Mouse (Mus musculus): ENCODE data around the gene Ovol3.
"Not testable (repeated sequence)": the region's sequence is repeated elsewhere in the genome, so short reads cannot be mapped to it uniquely, and the experiment has no call there.

Gene Ovol3

DNA sequence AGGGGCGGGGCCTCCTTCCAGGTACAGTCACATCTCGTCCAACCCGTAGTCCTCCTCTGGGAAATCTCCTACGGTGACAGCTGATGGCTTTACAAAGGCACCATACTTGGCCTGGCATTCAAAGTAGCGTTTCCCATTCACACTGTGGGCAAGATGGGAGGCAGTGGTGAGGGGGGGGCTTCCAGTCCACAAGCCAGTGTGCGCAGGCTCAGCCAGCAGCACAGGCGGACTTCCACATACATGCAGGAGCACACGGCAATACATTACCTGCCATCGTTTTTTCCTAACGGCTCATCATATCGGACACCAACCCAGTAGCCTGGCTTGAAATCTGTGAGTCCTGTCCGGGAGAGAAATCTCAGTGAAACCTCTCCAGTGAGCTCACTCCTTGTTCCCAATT, 11.3 kb downstream of the Ovol3 start:
- DNase-seq (ENCODE audit: low read depth, low spot score): no peak

- no peak for DNase-seq (ENCODE audit: low read depth, low spot score)
Measured at GRCm38 (mm10) chr7:30222205-30222604, 13.3 kb downstream of the Ovol3 start.

DNA sequence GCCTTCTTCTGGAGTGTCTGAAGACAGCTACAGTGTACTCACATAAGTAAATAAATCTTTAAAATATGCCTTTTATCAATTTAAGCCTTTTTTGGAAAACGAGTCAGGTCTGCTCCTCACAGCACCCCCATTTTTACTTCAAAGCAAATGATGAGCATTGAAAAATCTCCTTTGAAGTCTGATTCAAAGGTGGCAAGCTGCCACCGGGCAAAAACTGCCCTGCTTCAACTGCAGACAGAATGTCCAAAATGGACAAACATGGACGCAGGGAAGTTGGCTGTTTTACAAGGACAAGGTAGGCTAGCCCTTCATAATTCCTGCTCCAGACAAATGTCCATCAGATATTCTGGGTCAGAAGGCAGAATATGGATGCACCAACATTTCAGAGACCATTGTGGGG, 14.1 kb downstream of the Ovol3 start:
- no peak for DNase-seq (ENCODE audit: low read depth, low spot score)

GRCm38 (mm10) chr7:30220008-30220356, 15.5 kb downstream of the Ovol3 start:
- DNase-seq (ENCODE audit: low read depth, low spot score): no peak

- DNase-seq (ENCODE audit: low read depth, low spot score): peak; percentile 60
Measured at GRCm38 (mm10) chr7:30219293-30220007, 16.1 kb downstream of the Ovol3 start.

- no peak for DNase-seq (ENCODE audit: low read depth, low spot score)
Measured at GRCm38 (mm10) chr7:30217277-30217676, 18.2 kb downstream of the Ovol3 start.

GRCm38 (mm10) chr7:30216723-30217151, 18.8 kb downstream of the Ovol3 start:
- DNase-seq (ENCODE audit: low read depth, low spot score): peak; percentile 87

- DNase-seq (ENCODE audit: low read depth, low spot score): no peak
Measured at GRCm38 (mm10) chr7:30215875-30216274, 19.6 kb downstream of the Ovol3 start.

- DNase-seq (ENCODE audit: low read depth, low spot score): no peak
Measured at GRCm38 (mm10) chr7:30213881-30214280, 21.6 kb downstream of the Ovol3 start.

- no peak for DNase-seq (ENCODE audit: low read depth, low spot score)
Measured at GRCm38 (mm10) chr7:30211025-30211424, 24.5 kb downstream of the Ovol3 start.

- DNase-seq (ENCODE audit: low read depth, low spot score): not testable (repeated sequence)
Measured at GRCm38 (mm10) chr7:30206364-30206763, 29.2 kb downstream of the Ovol3 start.

GRCm38 (mm10) chr7:30205383-30205782, 30.1 kb downstream of the Ovol3 start:
- DNase-seq (ENCODE audit: low read depth, low spot score): peak; percentile 71

GRCm38 (mm10) chr7:30204380-30204779, 31.1 kb downstream of the Ovol3 start:
- DNase-seq (ENCODE audit: low read depth, low spot score): no peak

GRCm38 (mm10) chr7:30202895-30203690, 32.4 kb downstream of the Ovol3 start:
- no peak for DNase-seq (ENCODE audit: low read depth, low spot score)

DNA sequence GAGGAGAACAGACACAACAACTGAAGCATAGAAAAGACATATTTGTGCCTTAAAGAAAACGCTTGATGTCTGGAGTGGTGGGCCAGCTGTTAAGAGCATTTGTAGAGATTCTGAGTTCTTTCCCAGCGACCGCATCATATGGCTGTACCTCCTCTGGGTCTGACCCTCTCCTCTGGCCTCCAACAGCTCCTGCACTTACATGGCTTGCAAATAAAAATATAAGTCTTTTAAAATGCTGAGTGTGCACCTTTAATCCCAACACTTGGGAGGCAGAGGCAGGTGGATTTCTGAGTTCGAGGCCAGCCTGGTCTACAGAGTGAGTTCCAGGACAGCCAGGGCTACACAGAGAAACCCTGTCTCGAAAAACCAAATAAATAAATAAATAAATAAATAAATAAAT, 34.9 kb downstream of the Ovol3 start:
- not testable (repeated sequence) for DNase-seq (ENCODE audit: low read depth, low spot score)

GRCm38 (mm10) chr7:30200200-30200599, 35.3 kb downstream of the Ovol3 start:
- DNase-seq (ENCODE audit: low read depth, low spot score): no peak

DNA sequence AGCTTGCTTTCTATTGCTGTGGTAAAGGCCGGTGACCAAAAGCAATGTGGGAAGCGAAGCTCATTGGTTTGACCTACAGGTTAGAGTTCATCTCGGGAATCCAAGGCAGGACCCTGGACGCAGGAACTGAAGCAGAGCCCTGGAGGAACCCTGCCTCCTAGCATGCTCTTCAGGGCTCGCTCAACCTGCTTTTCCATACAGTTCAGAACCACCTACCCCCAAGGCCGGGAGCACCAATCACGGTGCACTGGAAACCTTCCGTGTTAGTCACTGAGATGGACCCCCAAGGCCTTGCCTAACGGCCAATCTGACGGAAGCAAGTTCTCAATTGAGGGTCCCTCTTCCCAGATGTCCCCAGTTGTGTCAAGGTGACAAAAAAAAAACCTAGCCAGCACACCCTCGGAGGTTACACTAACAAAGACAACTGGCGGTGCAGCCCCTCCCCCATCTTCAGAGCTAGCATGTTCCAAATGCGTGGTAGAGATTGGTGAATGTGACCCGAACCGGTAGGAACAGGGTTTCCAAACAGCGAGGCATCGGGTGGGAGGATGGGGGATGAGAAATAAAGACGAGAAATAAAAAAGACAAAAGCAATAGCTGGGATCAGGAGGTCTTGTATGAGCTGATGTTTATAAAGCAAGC, 35.9 kb downstream of the Ovol3 start:
- DNase-seq (ENCODE audit: low read depth, low spot score): no peak

DNA sequence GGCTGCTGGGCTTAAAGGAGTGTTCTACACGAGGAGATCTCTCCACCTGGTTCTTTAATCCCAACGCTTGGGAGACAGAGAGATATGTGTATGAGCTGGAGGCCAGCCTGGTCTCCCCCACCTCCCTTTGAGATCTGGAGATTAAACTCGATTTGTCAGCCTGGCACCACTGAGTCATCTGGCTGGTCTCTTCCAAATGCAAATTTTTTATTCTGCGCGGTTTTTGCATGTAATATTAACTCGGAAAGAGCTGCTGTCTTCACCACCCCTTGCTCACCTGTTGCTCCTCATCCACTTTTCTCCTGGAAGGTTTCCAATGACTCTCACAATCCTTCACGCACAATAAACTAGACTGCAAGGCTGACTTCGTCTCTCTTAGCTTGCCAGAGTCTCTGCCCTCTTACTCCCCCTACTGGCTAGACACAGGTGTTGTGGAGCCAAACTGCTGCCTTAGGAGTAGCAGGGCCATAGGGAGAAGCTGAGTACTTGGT, 37.0 kb downstream of the Ovol3 start, which contains the start of gene Capns1:
Capns1 (minus strand) TSS at position 331 of the 491 bp plus-strand sequence.
- DNase-seq (ENCODE audit: low read depth, low spot score): peak; percentile 82

- no peak for DNase-seq (ENCODE audit: low read depth, low spot score)
Measured at GRCm38 (mm10) chr7:30197592-30198129, 37.9 kb downstream of the Ovol3 start.

DNA sequence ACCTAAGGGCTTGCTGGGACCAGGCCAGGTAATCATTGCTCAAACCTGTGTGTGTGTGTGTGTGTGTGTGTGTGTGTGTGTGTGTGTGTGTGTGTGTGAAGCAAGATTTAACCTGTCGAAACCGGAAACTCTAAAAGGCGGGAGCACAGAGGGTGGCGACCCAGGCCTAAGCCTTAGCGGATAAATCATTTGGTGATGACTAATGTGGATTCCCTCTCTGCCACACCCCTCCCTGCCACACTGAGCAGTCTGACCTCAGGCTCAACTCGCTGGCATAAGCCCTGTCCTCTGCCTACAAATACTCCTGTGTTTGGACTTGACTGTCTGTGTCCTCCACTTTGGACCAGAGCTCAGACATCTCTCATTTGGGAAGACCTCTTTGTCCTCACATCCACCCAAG, 39.4 kb downstream of the Ovol3 start:
- no peak for DNase-seq (ENCODE audit: low read depth, low spot score)

GRCm38 (mm10) chr7:30195461-30195860, 40.1 kb downstream of the Ovol3 start:
- no peak for DNase-seq (ENCODE audit: low read depth, low spot score)

GRCm38 (mm10) chr7:30194884-30195283, 40.6 kb downstream of the Ovol3 start:
- peak; percentile 93 for DNase-seq (ENCODE audit: low read depth, low spot score)
